Mouse (Mus musculus) gastrocnemius, adult 8-10 months (tissue): ENCODE measurements around the gene Tat. TPM values are rescaled to one million over a fixed set of nuclear protein-coding genes. Genes with fewer than 3 reads are reported as not detected.

Experiments
- DNase-seq, 2 experiments: peaks; one replicate each; pipeline ENCODE4 v3.0.0; 2022; ENCODE audit warnings: low spot score in 2 of 2
- total RNA-seq, 4 experiments: library from RNA; stranded (reverse); gene quantifications; 2 replicates each; pipeline ENCODE4 v1.2.4; 2022

Gene Tat
- under 1 TPM in 1 of 4 experiments, not detected in 3; 0.59 TPM for total RNA-seq

GRCm38 (mm10) chr8:109990224-109990623, at the start of gene Tat:
Gene Tat, plus strand, starts transcription at chr8:109990437.
- DNase-seq = no peak

- DNase-seq = no peak
These were observed 48.5 kb upstream of the Tat start for GRCm38 (mm10) chr8:109941606-109942360.

- DNase-seq = no peak
These were observed 45.0 kb upstream of the Tat start for GRCm38 (mm10) chr8:109945153-109945632.

GRCm38 (mm10) chr8:109945694-109946093, 44.5 kb upstream of the Tat start:
- no peak for DNase-seq

- no peak for DNase-seq
These were observed 44.0 kb upstream of the Tat start for GRCm38 (mm10) chr8:109946272-109946671.

DNA sequence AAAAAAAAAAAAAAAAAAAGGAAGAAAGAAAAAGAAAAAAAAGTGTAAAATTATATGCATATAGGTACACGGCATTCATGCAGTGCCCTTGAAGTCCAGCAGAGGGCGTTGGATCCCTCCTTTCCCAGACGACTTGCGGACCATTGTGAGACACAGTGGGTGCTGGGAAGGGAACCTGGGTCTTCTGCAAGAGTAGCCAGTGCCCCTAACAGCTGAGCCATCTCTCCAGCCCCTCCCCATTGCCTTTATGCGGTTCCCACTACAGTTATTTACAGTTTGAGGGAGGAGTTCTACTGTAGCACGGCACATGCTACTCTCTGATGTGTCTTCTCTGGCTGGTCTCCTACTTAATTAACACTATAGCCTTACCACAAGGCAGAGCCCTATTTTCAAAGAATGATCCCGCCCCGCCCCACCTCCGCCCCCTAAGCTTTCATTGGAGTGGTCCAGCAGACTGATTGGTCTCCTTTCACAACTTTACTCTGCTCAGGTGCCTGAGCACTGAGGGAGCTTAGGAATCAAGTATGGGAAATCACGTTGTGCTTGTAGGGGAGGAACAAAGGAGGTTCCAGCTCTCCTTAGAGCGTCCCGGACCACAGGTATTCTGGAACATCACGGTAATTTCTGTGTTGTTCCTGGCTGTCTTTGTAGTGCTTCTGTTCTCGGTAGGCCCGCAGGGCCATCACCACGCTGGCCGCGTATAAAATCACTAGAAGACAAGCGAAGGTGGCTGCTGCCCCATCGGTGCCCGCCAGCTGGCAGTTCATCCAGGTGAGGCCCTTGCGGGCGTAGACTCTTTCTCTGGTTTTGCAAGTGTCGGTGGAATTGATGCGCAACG, 42.6 kb upstream of the Tat start:
- DNase-seq = no peak

GRCm38 (mm10) chr8:109948285-109948564, 42.0 kb upstream of the Tat start:
- DNase-seq = no peak

GRCm38 (mm10) chr8:109952171-109952570, 38.1 kb upstream of the Tat start:
- DNase-seq = no peak

DNA sequence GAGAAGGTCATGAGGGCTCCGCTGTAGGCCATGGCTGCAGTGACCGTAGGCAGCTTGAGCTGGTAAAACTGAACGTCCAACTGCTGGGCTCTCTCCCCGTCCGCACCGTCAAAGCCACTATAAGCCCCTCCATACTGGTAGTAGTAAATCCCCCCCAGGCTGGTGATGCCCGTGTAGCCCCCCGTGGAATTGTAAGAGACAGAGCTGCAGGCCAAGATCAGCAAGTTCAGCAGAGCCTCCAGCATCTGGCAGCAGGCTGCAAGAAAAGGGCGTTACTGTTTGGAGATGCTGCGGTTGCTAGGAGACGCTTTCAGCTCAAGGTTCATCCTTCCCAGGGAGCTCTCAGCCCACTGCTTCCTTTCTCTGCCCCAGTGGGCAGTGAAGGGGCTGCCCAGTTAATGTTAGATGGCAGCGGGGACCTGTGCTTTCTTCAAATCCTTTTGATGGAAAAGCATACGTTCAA, 35.7 kb upstream of the Tat start:
- no peak for DNase-seq

GRCm38 (mm10) chr8:109957167-109958028, 32.8 kb upstream of the Tat start:
- DNase-seq = no peak

DNA sequence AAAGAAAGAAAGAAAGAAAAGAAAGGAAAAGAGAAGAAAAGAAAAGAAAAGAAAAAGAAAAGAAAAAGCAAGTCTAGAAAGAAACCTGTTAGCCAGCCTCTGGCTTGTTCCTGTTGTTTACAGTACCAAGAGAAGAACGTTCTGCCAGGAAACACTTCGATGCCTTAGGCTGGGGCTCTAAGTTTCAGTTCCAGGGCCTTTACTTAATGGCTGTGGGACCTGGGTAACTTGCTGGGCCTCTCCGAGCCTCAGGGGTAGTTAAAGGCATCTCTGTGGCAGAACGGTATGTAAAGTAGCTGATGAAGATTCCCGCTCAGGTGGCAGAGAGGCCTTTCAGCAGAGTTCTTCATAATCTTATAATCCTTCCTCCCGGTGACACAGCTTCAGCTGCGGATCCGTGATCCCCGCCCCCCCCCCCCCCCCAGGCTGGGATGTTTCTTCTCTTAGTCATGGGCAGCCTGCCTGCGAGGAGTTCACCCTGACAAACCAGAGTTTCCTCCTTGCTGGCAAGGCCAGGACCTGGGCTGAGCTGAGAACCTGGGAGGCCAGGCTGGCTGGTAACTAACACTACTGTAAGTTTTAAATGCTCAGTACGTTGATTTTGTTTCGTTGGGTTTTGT, 32.1 kb upstream of the Tat start:
- DNase-seq = no peak

GRCm38 (mm10) chr8:109959112-109959511, 31.1 kb upstream of the Tat start:
- DNase-seq = no peak

- no peak for DNase-seq
These were observed 28.4 kb upstream of the Tat start, which contains the start of gene Marveld3 for GRCm38 (mm10) chr8:109961693-109962367. Gene Marveld3, minus strand, starts transcription at chr8:109962203.

DNA sequence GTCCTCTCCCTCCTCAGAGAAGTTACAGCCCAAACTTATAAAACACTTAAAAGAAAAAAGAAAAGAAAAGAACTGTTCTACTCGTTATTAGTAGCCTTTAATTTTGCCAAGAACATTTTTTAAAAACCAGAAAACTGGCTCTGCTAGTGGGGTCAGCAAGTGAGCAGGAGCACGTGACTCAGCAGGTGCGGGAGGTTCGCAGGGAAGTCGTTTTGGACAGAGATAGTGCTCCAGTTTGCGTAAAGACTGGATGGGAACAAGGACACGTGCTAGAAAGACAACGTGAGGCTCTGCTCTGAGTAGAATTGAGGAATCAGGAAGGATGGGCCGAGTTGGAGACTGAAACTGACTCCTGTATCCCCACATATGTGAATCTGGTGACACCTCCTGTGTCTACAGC, 27.3 kb upstream of the Tat start:
- DNase-seq = no peak

GRCm38 (mm10) chr8:109963421-109963820, 26.8 kb upstream of the Tat start:
- no peak for DNase-seq

DNA sequence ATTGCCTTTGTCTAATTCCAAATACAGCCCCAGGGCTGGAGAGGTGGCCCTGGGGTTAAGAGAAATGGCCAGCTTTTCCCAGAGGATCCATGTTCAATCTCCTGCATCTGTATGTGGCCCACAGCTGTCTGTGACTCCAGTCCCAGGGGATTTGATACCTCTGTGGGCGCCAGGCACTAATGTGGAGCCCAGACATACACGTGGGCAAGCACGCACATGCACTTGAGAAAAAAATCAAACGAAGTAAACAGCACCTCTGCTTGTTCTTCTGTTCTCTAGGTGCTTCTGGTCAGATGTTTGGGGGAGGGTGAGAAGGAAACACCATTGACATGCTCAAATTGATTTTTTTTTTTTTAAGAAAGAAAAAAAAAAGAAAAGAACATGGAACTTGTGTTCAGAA, 26.1 kb upstream of the Tat start:
- DNase-seq = no peak

DNA sequence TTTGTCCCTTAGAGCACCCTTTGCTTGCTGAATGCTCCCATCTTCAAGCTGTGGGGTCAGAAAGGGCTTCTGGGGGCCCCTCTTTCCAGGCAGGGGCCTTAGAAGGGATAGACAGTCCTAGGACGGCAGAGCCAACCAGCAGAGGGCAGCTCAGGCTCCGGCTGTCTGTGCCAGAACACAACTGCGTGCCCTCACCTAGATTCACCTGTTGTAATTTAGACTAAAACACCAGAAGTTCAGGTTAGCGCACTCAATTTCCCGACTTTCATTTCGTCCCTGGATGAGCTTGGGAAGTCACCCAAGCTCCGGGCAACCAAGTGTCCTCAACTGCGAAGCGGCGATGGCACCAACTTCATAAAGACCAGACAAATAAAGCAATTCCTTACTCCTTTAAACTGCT, 21.4 kb upstream of the Tat start:
- DNase-seq = no peak

- no peak for DNase-seq
These were observed 19.9 kb upstream of the Tat start for GRCm38 (mm10) chr8:109970323-109970722.

DNA sequence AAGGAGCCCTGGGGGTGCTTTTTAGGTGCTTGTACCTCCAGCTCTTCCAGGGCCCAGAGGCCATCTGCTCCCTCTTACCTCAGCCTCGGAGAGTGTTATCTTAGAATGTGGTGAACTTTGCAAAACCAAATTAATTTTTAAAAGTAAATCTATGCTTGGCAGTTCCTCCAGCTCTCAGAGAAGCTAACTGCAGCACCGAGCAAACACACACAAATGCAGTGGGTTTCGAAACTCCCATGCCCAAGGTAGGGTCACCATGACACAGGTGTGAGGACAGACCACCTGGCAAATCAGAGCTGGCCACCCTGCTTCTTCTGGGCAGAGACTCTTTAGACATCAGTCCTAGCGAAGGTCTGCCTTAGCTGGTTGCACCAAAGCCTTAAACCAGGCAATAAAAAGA, 17.3 kb upstream of the Tat start:
- DNase-seq = no peak

DNA sequence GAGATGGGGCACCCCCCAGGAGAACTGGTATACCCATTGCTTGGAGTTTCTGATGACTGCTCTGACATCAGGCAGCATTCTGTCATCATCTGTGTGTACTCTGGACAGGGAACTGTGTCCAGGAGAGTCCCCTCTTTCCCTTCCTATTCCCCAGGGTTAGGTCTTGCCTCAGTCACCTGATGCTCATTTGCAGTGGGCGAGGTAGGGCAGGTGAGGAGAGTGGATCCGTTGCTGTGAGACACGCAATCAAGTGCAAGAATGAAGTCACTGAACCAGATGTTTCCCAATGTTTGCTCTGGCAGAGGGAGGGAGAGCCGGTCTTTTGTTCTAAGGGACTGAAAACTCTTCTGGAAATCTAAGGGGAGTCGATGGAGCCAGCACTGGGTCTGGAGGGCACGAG, 10.9 kb upstream of the Tat start:
- DNase-seq = no peak
